ENCODE assay signal across 8 mouse cellular contexts in genomic region chr9:42123204-42123603, GRCm38 (mm10). TPM values are rescaled to one million over a fixed set of nuclear protein-coding genes. Genes with fewer than 3 reads are reported as not detected.
DNase-seq lines count a peak whose midpoint lies in the region; ATAC-seq and TF ChIP-seq lines count a peak whose summit lies in the region.

No protein-coding gene starts in this region.

- no peaks in the 10 kb centered on the region for H3K36me3 ChIP-seq in lung, postnatal 0 days (ENCODE audit: insufficient read depth, low read length)
- H3K36me3 ChIP-seq in limb, embryonic 13.5 days, result no peaks in the 10 kb centered on the region
- H3K36me3 ChIP-seq in small intestine, adult 2 months (ENCODE audit: control insufficient read depth, insufficient read depth, low read length), result no peaks in the 10 kb centered on the region

- H3K27me3 ChIP-seq in lung, postnatal 0 days (replicated peaks; ENCODE audit: insufficient read depth, low read length), result no peaks in the 10 kb centered on the region
- peaks cover 44% of the 10 kb centered on the region for H3K27me3 ChIP-seq in limb, embryonic 13.5 days
- no peaks in the 10 kb centered on the region for H3K27me3 ChIP-seq in small intestine, adult 2 months (ENCODE audit: control insufficient read depth, insufficient read depth, low read length)

- peak overlapping the region; percentile 64 for H3K9ac ChIP-seq in lung, postnatal 0 days (replicated peaks; ENCODE audit: low read depth)
- peak overlapping the region; percentile 81 for H3K9ac ChIP-seq in limb, embryonic 13.5 days

- H3K27ac ChIP-seq in lung, postnatal 0 days (ENCODE audit: low read length), result peak overlapping the region; percentile 78
- no peak overlapping the region for H3K27ac ChIP-seq in limb, embryonic 13.5 days
- peak overlapping the region; percentile 9; the same call in 1 of the 2 replicates for H3K27ac ChIP-seq in small intestine, adult 2 months (ENCODE audit: insufficient read depth, low read depth, low read length)

- no peak for TF ChIP-seq EP300 in lung, postnatal 0 days (IDR thresholded peaks at IDR 0.05)

- peak; percentile 48 for DNase-seq in cerebellum, adult 9-11 months
- DNase-seq in lung, postnatal 0 days (ENCODE audit: low spot score), result no peak
- DNase-seq in lung, postnatal 36 days, result no peak
- DNase-seq in gastrocnemius, postnatal 14 days, result no peak
- DNase-seq in gastrocnemius, postnatal 4 days (ENCODE audit: low spot score in 2 of 2), result no peak

- H3K4me1 ChIP-seq in lung, postnatal 0 days (ENCODE audit: insufficient read depth, low read depth, low read length), result no peaks in the 10 kb centered on the region
- peaks cover 14% of the 10 kb centered on the region for H3K4me1 ChIP-seq in limb, embryonic 13.5 days
- peaks cover 20% of the 10 kb centered on the region for H3K4me1 ChIP-seq in small intestine, adult 2 months (ENCODE audit: control insufficient read depth, insufficient read depth, insufficient read length, low read length)

- intact Hi-C loops in gastrocnemius, postnatal 14 days (cut with DNase I; ENCODE audit: low total_unique reads), result loop anchor here (5.0 kb wide), 1 partner anchor 66 kb away; no protein-coding TSS in a partner anchor

- no peak for TF ChIP-seq POLR2A in small intestine, adult 2 months (IDR thresholded peaks at IDR 0.05; ENCODE audit: low read depth, low read length)

- H3K9me3 ChIP-seq in lung, postnatal 0 days (ENCODE audit: low read length), result no peaks in the 10 kb centered on the region
- H3K9me3 ChIP-seq in limb, embryonic 13.5 days, result no peaks in the 10 kb centered on the region

- 22% methylated on average over 11 of the region's 11 CpGs for WGBS in lung, postnatal 0 days
- 23% methylated on average over 11 of the region's 11 CpGs for WGBS in limb, embryonic 13.5 days
- WGBS in small intestine, adult 2 months, result 14% methylated on average over 11 of the region's 11 CpGs

- peak overlapping the region; percentile 79 for H3K4me3 ChIP-seq in lung, postnatal 0 days (ENCODE audit: low read depth, low read length)
- H3K4me3 ChIP-seq in limb, embryonic 13.5 days, result peak overlapping the region; percentile 80
- peak overlapping the region; percentile 75 for H3K4me3 ChIP-seq in small intestine, adult 2 months (ENCODE audit: low read depth, low read length)

- no peak for TF ChIP-seq CTCF in lung, postnatal 0 days (IDR thresholded peaks at IDR 0.05)
- TF ChIP-seq CTCF in small intestine, adult 2 months (IDR thresholded peaks at IDR 0.05; ENCODE audit: extremely low read depth, insufficient read length, insufficient replicate concordance, low read depth, low read length), result no peak

- peak overlapping the region; percentile 76 for H3K4me2 ChIP-seq in lung, postnatal 0 days (replicated peaks; ENCODE audit: low read depth, low read length)
- peak overlapping the region; percentile 96 for H3K4me2 ChIP-seq in limb, embryonic 13.5 days (replicated peaks)

- no peak for ATAC-seq in cerebellum, adult (ENCODE audit: insufficient number of reproducible peaks, low FRiP score, low TSS enrichment)
- no peak for ATAC-seq in lung, postnatal 0 days
- no peak for ATAC-seq in limb, embryonic 13.5 days (ENCODE audit: low FRiP score, low read depth)

RNA-seq across cellular contexts. Expression of gene Sorl1, which starts 0.9 kb away (rescaled TPM):
- polyA plus RNA-seq in lung, postnatal 0 days (2015; fragmentation: Nextera tagmentation; extraction: Ambion mirVana), result 16.4 and 18.4 TPM in 2 replicates
- polyA plus RNA-seq in limb, embryonic 13.5 days (2015; fragmentation: Nextera tagmentation; extraction: Ambion mirVana), result 3.4 and 5.4 TPM in 2 replicates
- polyA plus RNA-seq in small intestine, adult 2 months (2012; rRNA removed), result 9.6 and 16.1 TPM in 2 replicates
- total RNA-seq in gastrocnemius, postnatal 14 days (2021), result 10 to 100 TPM; 31.8 to 33.4 TPM
- total RNA-seq in gastrocnemius, postnatal 4 days (2021), result 10 to 100 TPM in 1 of 2 experiments, 1 to 10 TPM in 1; 9.6 to 12.9 TPM
